Mouse (Mus musculus): ENCODE data around the gene Tmem63a. TPM values are rescaled to one million over a fixed set of nuclear protein-coding genes. Genes with fewer than 3 reads are reported as not detected.
A peak's percentile ranks its signal among the peaks of the same experiment; 100 is the strongest.

The Tmem63a gene
- polyA plus RNA-seq, 1 experiment from 2014 or later: 6.1 TPM

GRCm38 (mm10) chr1:181017212-181017711, 75.1 kb downstream of the Tmem63a start:
- Histone ChIP-seq H3K27me3 (ENCODE audit: control insufficient read depth, insufficient read depth, low read length) (no peaks in the 10 kb centered on the region), H3K36me3 (ENCODE audit: control insufficient read depth, insufficient read depth, low read length) (no peaks in the 10 kb centered on the region), H3K4me3 (ENCODE audit: low read depth, low read length) (peak overlapping the region; percentile 38), H3K9ac (ENCODE audit: low read length) (no peak overlapping the region), H3K9me3 (ENCODE audit: control insufficient read depth, low read length) (no peaks in the 10 kb centered on the region), H3K4me1 (ENCODE audit: control insufficient read depth, insufficient read depth, low read length) (no peaks in the 10 kb centered on the region), H3K27ac (replicated peaks; ENCODE audit: low read depth, low read length) (no peak overlapping the region), H3K4me2 (ENCODE audit: low read depth, severe bottlenecking) (peak overlapping the region; percentile 83)
- peak; percentile 85 for DNase-seq (ENCODE audit: low spot score)
- 0% methylated on average over 19 of the region's 22 CpGs for WGBS
- 0 out of 2 replicates have a peak, but pooled peaks have one; percentile 44 for ATAC-seq (ENCODE audit: insufficient number of reproducible peaks, low FRiP score, low TSS enrichment, low read depth)

- peak overlapping the region; percentile 83; the same call in 1 of the 2 replicates for H3K4me2 ChIP-seq (ENCODE audit: low read depth, severe bottlenecking)
- no peak for DNase-seq (ENCODE audit: low spot score)
- no peak for ATAC-seq (ENCODE audit: insufficient number of reproducible peaks, low FRiP score, low TSS enrichment, low read depth)
- 76% methylated on average over 13 of the region's 13 CpGs for WGBS
- no peak overlapping the region for H3K4me3 ChIP-seq (ENCODE audit: low read depth, low read length)
- H3K27me3 ChIP-seq (ENCODE audit: control insufficient read depth, insufficient read depth, low read length): no peaks in the 10 kb centered on the region
- no peaks in the 10 kb centered on the region for H3K9me3 ChIP-seq (ENCODE audit: control insufficient read depth, low read length)
- H3K27ac ChIP-seq (replicated peaks; ENCODE audit: low read depth, low read length): no peak overlapping the region
- no peak overlapping the region for H3K9ac ChIP-seq (ENCODE audit: low read length)
- no peaks in the 10 kb centered on the region for H3K4me1 ChIP-seq (ENCODE audit: control insufficient read depth, insufficient read depth, low read length)
- H3K36me3 ChIP-seq (ENCODE audit: control insufficient read depth, insufficient read depth, low read length): no peaks in the 10 kb centered on the region
Measured at GRCm38 (mm10) chr1:181017890-181018420, 75.8 kb downstream of the Tmem63a start.

DNA sequence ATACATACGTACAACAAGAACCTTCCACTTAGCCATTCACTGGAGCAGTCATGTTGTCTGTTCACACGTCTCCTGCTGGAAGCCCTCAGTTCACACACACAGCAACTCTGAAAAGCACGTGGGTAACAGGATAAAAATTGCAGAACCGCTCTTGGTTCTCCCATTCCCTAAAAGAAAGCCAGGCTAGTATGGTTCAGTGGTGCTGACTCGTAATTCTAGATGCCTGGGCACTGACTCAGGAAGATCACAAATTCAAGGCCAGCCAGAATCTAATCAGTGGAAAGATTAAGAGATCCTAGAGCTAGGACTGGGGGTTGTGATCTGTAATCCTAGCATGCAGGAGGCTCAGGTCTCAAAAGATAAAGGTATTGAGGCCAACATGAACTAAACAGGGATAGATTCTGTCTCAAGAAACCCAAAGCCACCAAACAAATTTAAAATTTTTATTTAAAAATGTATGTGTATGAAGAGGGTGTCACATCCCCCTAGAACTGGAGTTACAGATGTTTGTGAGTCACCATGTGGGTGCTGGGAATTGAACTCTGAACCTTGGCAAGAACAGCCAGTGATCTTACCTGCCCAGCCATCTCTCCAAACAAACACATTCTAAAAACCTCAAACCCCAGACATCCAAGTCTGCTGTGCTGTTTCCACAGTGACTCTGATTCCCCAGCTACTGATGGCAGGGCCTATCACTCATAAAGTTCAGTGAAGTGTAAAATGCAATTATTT, 78.8 kb downstream of the Tmem63a start, which contains the start of gene Ephx1:
Gene Ephx1 (minus strand): TSS at position 149 of the 732 bp plus-strand sequence.
- no peak within 1 kb of the TSS for H3K4me3 ChIP-seq (ENCODE audit: low read depth, low read length)
- no peaks in the 10 kb centered on the region for H3K27me3 ChIP-seq (ENCODE audit: control insufficient read depth, insufficient read depth, low read length)
- ATAC-seq (ENCODE audit: insufficient number of reproducible peaks, low FRiP score, low TSS enrichment, low read depth) (no peak), DNase-seq (ENCODE audit: low spot score) (no peak)
- no peak within 1 kb of the TSS for H3K9ac ChIP-seq (ENCODE audit: low read length)
- no peaks in the 10 kb centered on the region for H3K9me3 ChIP-seq (ENCODE audit: control insufficient read depth, low read length)
- H3K4me2 ChIP-seq (ENCODE audit: low read depth, severe bottlenecking): no peak within 1 kb of the TSS
- H3K36me3 ChIP-seq (ENCODE audit: control insufficient read depth, insufficient read depth, low read length): no peaks in the 10 kb centered on the region
- no peaks in the 10 kb centered on the region for H3K4me1 ChIP-seq (ENCODE audit: control insufficient read depth, insufficient read depth, low read length)
- 66% methylated on average over 5 of the region's 5 CpGs for WGBS
- no peak within 1 kb of the TSS for H3K27ac ChIP-seq (replicated peaks; ENCODE audit: low read depth, low read length)

GRCm38 (mm10) chr1:181021488-181021865, 79.3 kb downstream of the Tmem63a start:
- no peaks in the 10 kb centered on the region for H3K36me3 ChIP-seq (ENCODE audit: control insufficient read depth, insufficient read depth, low read length)
- no peaks in the 10 kb centered on the region for H3K4me1 ChIP-seq (ENCODE audit: control insufficient read depth, insufficient read depth, low read length)
- no peak for DNase-seq (ENCODE audit: low spot score)
- H3K9me3 ChIP-seq (ENCODE audit: control insufficient read depth, low read length): no peaks in the 10 kb centered on the region
- ATAC-seq (ENCODE audit: insufficient number of reproducible peaks, low FRiP score, low TSS enrichment, low read depth): no peak
- no peak overlapping the region for H3K9ac ChIP-seq (ENCODE audit: low read length)
- H3K27me3 ChIP-seq (ENCODE audit: control insufficient read depth, insufficient read depth, low read length): no peaks in the 10 kb centered on the region
- H3K27ac ChIP-seq (replicated peaks; ENCODE audit: low read depth, low read length): no peak overlapping the region
- H3K4me3 ChIP-seq (ENCODE audit: low read depth, low read length): no peak overlapping the region
- no peak overlapping the region for H3K4me2 ChIP-seq (ENCODE audit: low read depth, severe bottlenecking)
- WGBS: 73% methylated on average over 7 of the region's 7 CpGs

GRCm38 (mm10) chr1:181022265-181022664, 80.1 kb downstream of the Tmem63a start:
- DNase-seq (ENCODE audit: low spot score) (peak; percentile 54), ATAC-seq (ENCODE audit: insufficient number of reproducible peaks, low FRiP score, low TSS enrichment, low read depth) (no peak)
- Histone ChIP-seq H3K27ac (replicated peaks; ENCODE audit: low read depth, low read length) (no peak overlapping the region), H3K9ac (ENCODE audit: low read length) (no peak overlapping the region), H3K4me3 (ENCODE audit: low read depth, low read length) (no peak overlapping the region), H3K36me3 (ENCODE audit: control insufficient read depth, insufficient read depth, low read length) (no peaks in the 10 kb centered on the region), H3K9me3 (ENCODE audit: control insufficient read depth, low read length) (no peaks in the 10 kb centered on the region), H3K27me3 (ENCODE audit: control insufficient read depth, insufficient read depth, low read length) (no peaks in the 10 kb centered on the region), H3K4me1 (ENCODE audit: control insufficient read depth, insufficient read depth, low read length) (no peaks in the 10 kb centered on the region), H3K4me2 (ENCODE audit: low read depth, severe bottlenecking) (no peak overlapping the region)
- WGBS: 21% methylated on average over 1 of the region's 1 CpGs

Other genes with a start within 250 kb of the Tmem63a start
- gene Mixl1, start 245.3 kb upstream of the Tmem63a start, polyA plus RNA-seq (2014; fragmentation: Nextera tagmentation; extraction: Ambion mirVana): 0.15 and 0.18 TPM in 2 replicates
- gene Acbd3, start 216.3 kb upstream of the Tmem63a start, polyA plus RNA-seq (2014; fragmentation: Nextera tagmentation; extraction: Ambion mirVana): 22.5 and 24.7 TPM in 2 replicates
- gene H3f3a, start 128.4 kb upstream of the Tmem63a start, polyA plus RNA-seq (2014; fragmentation: Nextera tagmentation; extraction: Ambion mirVana): 3,717 and 3,908 TPM in 2 replicates
- gene Sde2, start 91.2 kb upstream of the Tmem63a start, polyA plus RNA-seq (2014; fragmentation: Nextera tagmentation; extraction: Ambion mirVana): 44.1 and 46.9 TPM in 2 replicates
- gene Lefty2, start 49.2 kb upstream of the Tmem63a start, polyA plus RNA-seq (2014; fragmentation: Nextera tagmentation; extraction: Ambion mirVana): 0.08 TPM in 1 of 2 replicates, not detected in the other
- 120 and 137 TPM in 2 replicates for gene Pycr2, start 38.1 kb upstream of the Tmem63a start, polyA plus RNA-seq (2014; fragmentation: Nextera tagmentation; extraction: Ambion mirVana)
- gene Lefty1, start 7.3 kb upstream of the Tmem63a start, polyA plus RNA-seq (2014; fragmentation: Nextera tagmentation; extraction: Ambion mirVana): 0.12 and 1.4 TPM in 2 replicates
- 1.7 TPM in 2 replicates for gene Ephx1, start 78.6 kb downstream of the Tmem63a start, polyA plus RNA-seq (2014; fragmentation: Nextera tagmentation; extraction: Ambion mirVana)
- gene 9130409I23Rik, start 108.9 kb downstream of the Tmem63a start, polyA plus RNA-seq (2014; fragmentation: Nextera tagmentation; extraction: Ambion mirVana): not detected in 2 replicates
- 45.0 and 48.0 TPM in 2 replicates for gene Nvl, start 201.9 kb downstream of the Tmem63a start, polyA plus RNA-seq (2014; fragmentation: Nextera tagmentation; extraction: Ambion mirVana)
- gene Cnih4, start 202.3 kb downstream of the Tmem63a start, polyA plus RNA-seq (2014; fragmentation: Nextera tagmentation; extraction: Ambion mirVana): 81.8 and 89.4 TPM in 2 replicates

Data from limb, embryonic 11.5 days (tissue).